Mouse (Mus musculus): ENCODE measurements around the gene Trp53bp2. TPM values are rescaled to one million over a fixed set of nuclear protein-coding genes. Genes with fewer than 3 reads are reported as not detected.

The Trp53bp2 gene
- total RNA-seq (2023), result 10 to 100 TPM; 17.1 to 21.5 TPM

GRCm38 (mm10) chr1:182408684-182409327, at the start of gene Trp53bp2:
Trp53bp2 (plus strand) TSS chr1:182409172.

Other genes with a start within 250 kb of the Trp53bp2 start
- gene Vmn1r1, start 244.7 kb upstream of the Trp53bp2 start, total RNA-seq (2023), result not detected
- gene Degs1, start 126.4 kb upstream of the Trp53bp2 start, total RNA-seq (2023), result 100 to 1,000 TPM; 195 to 231 TPM
- gene Fbxo28, start 67.5 kb upstream of the Trp53bp2 start, total RNA-seq (2023), result 10 to 100 TPM; 32.8 to 33.4 TPM
- 10 to 100 TPM; 53.2 to 83.6 TPM for gene Capn2, start 108.4 kb downstream of the Trp53bp2 start, total RNA-seq (2023)
- gene Capn8, start 155.8 kb downstream of the Trp53bp2 start, total RNA-seq (2023), result not detected

All from neutrophil, adult 59 days (primary cell).